Mouse (Mus musculus): ENCODE results near the gene Svs1. TPM values are rescaled to one million over a fixed set of nuclear protein-coding genes. Genes with fewer than 3 reads are reported as not detected.

The Svs1 gene
- polyA plus RNA-seq, 1 experiment from 2014 or later, result not detected

DNA sequence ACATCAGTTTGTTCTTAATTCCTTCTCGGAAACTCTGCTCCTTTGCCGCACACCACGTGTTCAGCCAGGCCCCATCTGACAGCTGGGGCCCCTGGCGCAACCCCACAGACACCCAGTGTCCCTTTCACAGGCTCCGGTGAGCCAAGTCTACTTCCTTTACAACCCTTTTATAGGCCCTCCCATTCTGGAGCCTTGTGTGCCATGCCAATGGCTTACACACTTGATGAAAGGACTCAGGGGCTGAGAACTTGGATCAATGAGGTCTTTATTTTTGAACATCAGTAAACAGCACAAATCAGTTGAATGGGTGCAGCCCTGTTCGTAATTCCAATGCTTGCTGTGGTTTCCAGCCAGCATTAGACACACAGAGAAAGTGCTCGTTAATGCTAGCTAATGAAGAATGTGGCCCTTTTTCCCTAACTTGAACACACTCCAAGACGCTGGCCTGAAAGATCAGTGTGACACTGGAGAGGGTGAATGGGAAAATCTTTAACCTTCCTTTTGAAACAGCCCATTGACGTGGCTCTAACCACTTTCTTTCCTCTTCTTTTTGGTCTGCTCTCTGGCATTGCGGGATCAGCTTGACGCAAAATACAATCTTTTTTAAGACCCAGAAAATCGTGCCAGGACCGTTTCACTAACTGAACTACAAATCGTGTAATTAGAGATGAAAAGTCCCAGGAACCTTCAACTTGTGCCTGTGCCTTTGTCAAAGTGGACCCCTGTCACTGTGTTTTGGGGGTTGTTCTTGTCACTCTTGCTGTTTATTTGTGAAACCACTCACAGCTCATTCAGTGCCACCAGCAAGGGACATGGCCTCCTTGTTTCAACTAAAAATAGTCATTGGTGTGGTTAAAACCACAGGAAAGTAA lies 34.7 kb downstream of the Svs1 start:
- Histone ChIP-seq H3K4me2 (ENCODE audit: low read length) (no peak overlapping the region), H3K9me3 (ENCODE audit: control insufficient read depth, low read length) (no peaks in the 10 kb centered on the region), H3K27me3 (replicated peaks; ENCODE audit: control insufficient read depth, insufficient read depth, low read length) (peaks cover 3% of the 10 kb centered on the region), H3K27ac (ENCODE audit: low read length) (no peak overlapping the region), H3K4me1 (replicated peaks; ENCODE audit: control insufficient read depth, insufficient read depth, low read length) (peaks cover 13% of the 10 kb centered on the region), H3K4me3 (replicated peaks; ENCODE audit: low read length) (no peak overlapping the region), H3K9ac (replicated peaks; ENCODE audit: low read depth, low read length) (no peak overlapping the region), H3K36me3 (ENCODE audit: control insufficient read depth, insufficient read depth) (no peaks in the 10 kb centered on the region)
- WGBS, result 5% methylated on average over 14 of the region's 14 CpGs
- peak; percentile 93 for ATAC-seq

DNA sequence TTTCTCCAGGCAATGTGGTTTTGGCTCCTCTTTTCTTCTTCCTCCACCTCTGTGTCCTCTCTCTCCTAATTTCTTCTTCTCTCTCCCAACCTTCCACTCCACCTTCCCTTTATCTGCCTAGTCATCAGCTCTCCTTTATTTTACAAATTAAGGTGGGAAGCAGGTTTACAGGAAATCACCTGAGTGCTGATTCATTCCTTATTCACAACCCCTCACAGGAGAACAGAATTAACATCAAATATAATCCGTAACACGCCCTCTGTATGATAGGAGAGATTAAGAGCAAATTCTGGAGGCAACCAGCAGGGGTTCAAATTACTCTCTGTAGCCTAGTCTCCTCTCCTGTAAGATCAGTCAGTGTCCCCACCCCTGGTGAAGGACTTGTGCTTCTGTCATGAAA lies 35.7 kb downstream of the Svs1 start:
- H3K4me1 ChIP-seq (replicated peaks; ENCODE audit: control insufficient read depth, insufficient read depth, low read length), result peaks cover 13% of the 10 kb centered on the region
- WGBS, result 80% methylated on average over 2 of the region's 2 CpGs
- H3K9me3 ChIP-seq (ENCODE audit: control insufficient read depth, low read length), result no peaks in the 10 kb centered on the region
- no peak overlapping the region for H3K4me3 ChIP-seq (replicated peaks; ENCODE audit: low read length)
- H3K27ac ChIP-seq (ENCODE audit: low read length), result no peak overlapping the region
- no peak overlapping the region for H3K4me2 ChIP-seq (ENCODE audit: low read length)
- H3K36me3 ChIP-seq (ENCODE audit: control insufficient read depth, insufficient read depth), result no peaks in the 10 kb centered on the region
- no peak for ATAC-seq
- peaks cover 3% of the 10 kb centered on the region for H3K27me3 ChIP-seq (replicated peaks; ENCODE audit: control insufficient read depth, insufficient read depth, low read length)
- no peak overlapping the region for H3K9ac ChIP-seq (replicated peaks; ENCODE audit: low read depth, low read length)

DNA sequence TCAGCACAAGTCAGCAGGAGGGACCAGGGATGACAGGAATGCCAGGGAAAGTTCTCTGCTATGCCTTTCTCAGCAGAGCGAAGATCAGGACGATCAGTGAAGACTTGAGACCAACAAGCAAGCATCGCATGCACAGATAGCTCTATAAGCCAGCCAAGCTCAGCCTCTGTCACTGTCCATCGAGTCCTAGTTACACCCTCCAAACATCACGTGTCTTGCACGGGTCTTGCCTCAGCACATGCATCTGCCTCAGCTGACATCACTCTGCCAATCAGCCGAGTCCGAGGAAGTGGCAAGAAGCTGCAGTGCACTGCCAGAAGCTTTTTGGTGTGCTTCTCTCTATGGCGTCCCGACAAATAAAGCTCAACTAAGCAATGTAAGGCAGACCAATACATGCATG lies 36.7 kb downstream of the Svs1 start:
- H3K4me1 ChIP-seq (replicated peaks; ENCODE audit: control insufficient read depth, insufficient read depth, low read length), result peaks cover 13% of the 10 kb centered on the region
- H3K27ac ChIP-seq (ENCODE audit: low read length), result no peak overlapping the region
- no peaks in the 10 kb centered on the region for H3K36me3 ChIP-seq (ENCODE audit: control insufficient read depth, insufficient read depth)
- H3K27me3 ChIP-seq (replicated peaks; ENCODE audit: control insufficient read depth, insufficient read depth, low read length), result peaks cover 7% of the 10 kb centered on the region
- no peak overlapping the region for H3K4me2 ChIP-seq (ENCODE audit: low read length)
- WGBS, result 91% methylated on average over 10 of the region's 10 CpGs
- no peak for ATAC-seq
- H3K4me3 ChIP-seq (replicated peaks; ENCODE audit: low read length), result no peak overlapping the region
- H3K9me3 ChIP-seq (ENCODE audit: control insufficient read depth, low read length), result no peaks in the 10 kb centered on the region
- no peak overlapping the region for H3K9ac ChIP-seq (replicated peaks; ENCODE audit: low read depth, low read length)

DNA sequence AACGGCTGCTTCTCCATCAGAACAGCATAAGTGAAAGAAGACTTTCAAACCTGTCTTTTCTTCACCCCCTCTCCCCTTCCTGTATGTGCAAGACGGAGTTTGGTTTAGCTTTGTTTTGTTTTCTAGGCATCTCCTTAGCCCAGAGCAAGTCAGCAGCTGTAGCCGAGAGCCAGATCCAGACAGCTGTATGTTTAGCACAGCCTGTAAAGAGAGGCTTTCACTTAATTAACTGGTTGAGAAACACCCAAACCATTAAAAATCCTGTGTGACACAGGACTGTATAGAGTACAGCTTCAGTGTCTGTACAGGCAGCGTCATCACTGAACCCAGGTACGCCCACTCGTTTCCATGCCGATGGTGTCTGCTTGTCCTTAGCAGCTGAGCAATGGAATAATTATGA lies 38.6 kb downstream of the Svs1 start:
- 61% methylated on average over 7 of the region's 7 CpGs for WGBS
- Histone ChIP-seq H3K4me3 (replicated peaks; ENCODE audit: low read length) (no peak overlapping the region), H3K4me1 (replicated peaks; ENCODE audit: control insufficient read depth, insufficient read depth, low read length) (peaks cover 12% of the 10 kb centered on the region), H3K9ac (replicated peaks; ENCODE audit: low read depth, low read length) (no peak overlapping the region), H3K9me3 (ENCODE audit: control insufficient read depth, low read length) (no peaks in the 10 kb centered on the region), H3K36me3 (ENCODE audit: control insufficient read depth, insufficient read depth) (no peaks in the 10 kb centered on the region), H3K27me3 (replicated peaks; ENCODE audit: control insufficient read depth, insufficient read depth, low read length) (peaks cover 7% of the 10 kb centered on the region), H3K4me2 (ENCODE audit: low read length) (no peak overlapping the region), H3K27ac (ENCODE audit: low read length) (no peak overlapping the region)
- ATAC-seq, result no peak

DNA sequence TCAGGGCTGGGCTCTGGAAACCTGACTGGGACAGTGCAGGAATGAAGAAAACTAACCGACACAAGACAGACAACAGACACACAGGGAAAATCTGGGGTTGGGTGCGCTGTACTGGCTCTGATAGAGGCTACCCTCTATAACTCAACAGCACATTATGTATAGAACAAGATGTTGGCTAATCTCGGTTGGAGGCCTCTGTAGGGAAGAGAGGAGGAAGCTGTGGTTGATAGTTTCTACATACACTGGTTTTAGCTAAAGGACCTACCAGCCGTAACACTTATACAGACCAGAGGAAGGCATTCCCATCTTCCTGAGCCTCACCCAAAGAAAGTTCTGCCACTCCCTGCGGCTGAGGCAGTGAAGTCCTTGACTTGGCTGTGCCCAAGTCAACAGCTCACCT lies 39.8 kb downstream of the Svs1 start:
- no peak for ATAC-seq
- Histone ChIP-seq H3K4me3 (replicated peaks; ENCODE audit: low read length) (no peak overlapping the region), H3K27me3 (replicated peaks; ENCODE audit: control insufficient read depth, insufficient read depth, low read length) (peaks cover 7% of the 10 kb centered on the region), H3K4me1 (replicated peaks; ENCODE audit: control insufficient read depth, insufficient read depth, low read length) (peaks cover 4% of the 10 kb centered on the region; the same call in 1 of the 2 replicates), H3K27ac (ENCODE audit: low read length) (no peak overlapping the region), H3K36me3 (ENCODE audit: control insufficient read depth, insufficient read depth) (no peaks in the 10 kb centered on the region), H3K9me3 (ENCODE audit: control insufficient read depth, low read length) (no peaks in the 10 kb centered on the region), H3K9ac (replicated peaks; ENCODE audit: low read depth, low read length) (no peak overlapping the region), H3K4me2 (ENCODE audit: low read length) (no peak overlapping the region)
- WGBS, result 94% methylated on average over 5 of the region's 5 CpGs

DNA sequence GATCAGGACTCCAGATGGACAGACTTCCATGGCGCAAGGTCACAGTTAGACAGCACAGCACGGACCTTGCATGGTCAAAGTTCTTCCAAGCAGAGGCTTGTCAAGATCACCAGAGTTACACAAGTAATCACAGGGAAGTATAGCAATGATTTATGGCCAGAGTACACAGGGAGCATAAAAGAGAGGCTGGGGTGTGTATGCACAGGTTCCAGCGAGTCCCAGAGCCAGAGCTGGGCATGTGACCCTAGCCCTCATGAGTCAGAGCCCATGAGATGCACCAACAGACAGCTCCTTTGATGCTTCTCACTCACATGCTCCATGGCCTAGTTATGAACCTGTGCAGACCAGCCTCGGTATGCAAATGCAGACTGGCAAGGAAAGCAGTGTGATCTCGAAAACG lies 41.4 kb downstream of the Svs1 start:
- no peaks in the 10 kb centered on the region for H3K4me1 ChIP-seq (replicated peaks; ENCODE audit: control insufficient read depth, insufficient read depth, low read length)
- no peak for ATAC-seq
- no peaks in the 10 kb centered on the region for H3K9me3 ChIP-seq (ENCODE audit: control insufficient read depth, low read length)
- peaks cover 7% of the 10 kb centered on the region for H3K27me3 ChIP-seq (replicated peaks; ENCODE audit: control insufficient read depth, insufficient read depth, low read length)
- H3K9ac ChIP-seq (replicated peaks; ENCODE audit: low read depth, low read length), result no peak overlapping the region
- H3K27ac ChIP-seq (ENCODE audit: low read length), result no peak overlapping the region
- H3K4me3 ChIP-seq (replicated peaks; ENCODE audit: low read length), result no peak overlapping the region
- H3K4me2 ChIP-seq (ENCODE audit: low read length), result no peak overlapping the region
- H3K36me3 ChIP-seq (ENCODE audit: control insufficient read depth, insufficient read depth), result no peaks in the 10 kb centered on the region
- 87% methylated on average over 6 of the region's 6 CpGs for WGBS

DNA sequence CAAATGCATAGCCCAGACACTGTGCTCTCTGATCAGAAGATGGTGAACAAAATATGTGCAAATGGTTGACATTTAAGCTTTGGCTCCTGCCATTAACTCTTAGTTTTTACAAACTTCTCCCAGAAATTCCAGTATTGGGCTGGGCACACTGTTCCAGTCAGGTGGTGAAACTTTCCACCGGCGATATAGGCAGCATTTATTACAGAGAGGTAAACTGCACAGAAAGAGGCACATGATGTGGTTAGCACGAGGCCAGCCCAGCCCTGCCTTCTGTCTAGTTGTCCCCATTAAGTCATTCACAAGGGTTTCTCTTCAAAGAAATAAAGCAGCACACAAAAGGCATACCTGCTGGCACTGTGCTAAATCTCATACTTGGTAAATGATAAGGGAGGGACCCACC lies 42.0 kb downstream of the Svs1 start:
- H3K9ac ChIP-seq (replicated peaks; ENCODE audit: low read depth, low read length), result no peak overlapping the region

DNA sequence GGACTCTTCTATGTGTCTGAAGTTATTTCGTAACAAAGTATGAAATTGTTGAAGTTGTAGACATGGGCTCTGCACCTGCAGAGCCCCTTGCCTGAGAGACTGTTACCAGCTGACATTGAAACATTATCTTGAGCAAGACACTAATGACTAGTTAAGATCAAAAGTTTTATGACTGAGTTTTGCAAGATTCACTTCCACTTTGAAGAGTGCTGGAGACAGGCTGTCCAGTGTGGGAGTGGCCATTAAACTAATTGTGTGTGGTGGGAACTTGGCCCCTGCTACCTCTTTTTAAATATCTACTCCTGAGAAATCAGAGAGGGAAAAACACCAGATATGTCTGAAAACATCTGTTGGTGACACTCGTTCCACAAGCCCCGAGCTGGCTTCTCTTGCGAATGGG lies 44.6 kb downstream of the Svs1 start:
- no peak overlapping the region for H3K4me2 ChIP-seq (ENCODE audit: low read length)
- 90% methylated on average over 4 of the region's 4 CpGs for WGBS
- no peaks in the 10 kb centered on the region for H3K9me3 ChIP-seq (ENCODE audit: control insufficient read depth, low read length)
- H3K4me1 ChIP-seq (replicated peaks; ENCODE audit: control insufficient read depth, insufficient read depth, low read length), result no peaks in the 10 kb centered on the region
- H3K36me3 ChIP-seq (ENCODE audit: control insufficient read depth, insufficient read depth), result no peaks in the 10 kb centered on the region
- H3K27ac ChIP-seq (ENCODE audit: low read length), result no peak overlapping the region
- no peak overlapping the region for H3K4me3 ChIP-seq (replicated peaks; ENCODE audit: low read length)
- 0 out of 2 replicates have a peak, but pooled peaks cover 4% of the 10 kb centered on the region for H3K27me3 ChIP-seq (replicated peaks; ENCODE audit: control insufficient read depth, insufficient read depth, low read length)
- H3K9ac ChIP-seq (replicated peaks; ENCODE audit: low read depth, low read length), result no peak overlapping the region
- ATAC-seq, result no peak

More for the DNA sequence above, 42.0 kb downstream of the Svs1 start:
- 77% methylated on average over 3 of the region's 3 CpGs for WGBS
- Histone ChIP-seq H3K4me2 (ENCODE audit: low read length) (no peak overlapping the region), H3K36me3 (ENCODE audit: control insufficient read depth, insufficient read depth) (no peaks in the 10 kb centered on the region), H3K4me3 (replicated peaks; ENCODE audit: low read length) (no peak overlapping the region), H3K27ac (ENCODE audit: low read length) (no peak overlapping the region), H3K9me3 (ENCODE audit: control insufficient read depth, low read length) (no peaks in the 10 kb centered on the region), H3K4me1 (replicated peaks; ENCODE audit: control insufficient read depth, insufficient read depth, low read length) (no peaks in the 10 kb centered on the region), H3K27me3 (replicated peaks; ENCODE audit: control insufficient read depth, insufficient read depth, low read length) (peaks cover 7% of the 10 kb centered on the region)
- no peak for ATAC-seq

DNA sequence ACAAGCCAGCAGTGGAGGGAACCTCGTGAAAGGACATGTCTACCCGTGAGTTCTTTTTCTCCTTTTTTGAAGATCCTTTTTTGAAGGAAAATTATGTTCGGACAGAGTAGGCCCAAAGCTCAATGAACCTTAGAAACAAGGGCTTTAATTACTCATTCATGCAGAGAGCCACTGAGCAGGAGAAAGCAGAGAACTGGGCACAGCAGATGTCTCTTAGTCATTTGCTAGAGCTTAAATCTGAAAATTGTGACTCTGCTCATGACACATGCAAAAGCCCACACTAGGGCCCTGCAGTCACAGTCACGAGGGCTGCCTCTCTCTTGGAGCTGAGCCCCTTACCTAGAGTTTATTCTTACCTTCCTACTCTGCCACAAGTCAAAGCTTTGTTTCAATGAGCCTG lies 46.1 kb downstream of the Svs1 start:
- Histone ChIP-seq H3K9me3 (ENCODE audit: control insufficient read depth, low read length) (no peaks in the 10 kb centered on the region), H3K27ac (ENCODE audit: low read length) (no peak overlapping the region), H3K4me2 (ENCODE audit: low read length) (no peak overlapping the region), H3K9ac (replicated peaks; ENCODE audit: low read depth, low read length) (no peak overlapping the region), H3K27me3 (replicated peaks; ENCODE audit: control insufficient read depth, insufficient read depth, low read length) (0 out of 2 replicates have a peak, but pooled peaks cover 4% of the 10 kb centered on the region), H3K4me3 (replicated peaks; ENCODE audit: low read length) (no peak overlapping the region), H3K4me1 (replicated peaks; ENCODE audit: control insufficient read depth, insufficient read depth, low read length) (no peaks in the 10 kb centered on the region), H3K36me3 (ENCODE audit: control insufficient read depth, insufficient read depth) (no peaks in the 10 kb centered on the region)
- WGBS, result 51% methylated on average over 4 of the region's 4 CpGs
- ATAC-seq, result no peak
